23 mouse cellular contexts compared by ENCODE assay signal in genomic region chr12:71566371-71566770, GRCm38 (mm10).
"Had no signal": no experiment of that assay in that cellular context is flagged by ENCODE, and none has a peak within 500 bp of the region (broad histone marks: within the 10 kb centered on the region; RNA-seq: fewer than 3 reads in every experiment).

No protein-coding gene starts in this region.

- DNase-seq: gastrocnemius, postnatal 14 days; gastrocnemius, postnatal 36 days; heart, adult 18-20 months; heart, postnatal 14 days; heart, postnatal 36 days; kidney, adult 11 months; kidney, adult 2 months; kidney, adult 9 months; kidney, postnatal 14 days; kidney, postnatal 36 days; layer of hippocampus, adult 9-11 months; layer of hippocampus, postnatal 36 days had no signal

- H3K27me3 ChIP-seq: heart, embryonic 13.5 days; heart, embryonic 15.5 days; hindbrain, embryonic 13.5 days; hindbrain, embryonic 15.5 days; kidney, embryonic 15.5 days had no signal

- ATAC-seq: hindbrain, postnatal 0 days; intestine, embryonic 16.5 days had no signal

- H3K9ac ChIP-seq: heart, embryonic 13.5 days; heart, embryonic 15.5 days; hindbrain, embryonic 13.5 days; hindbrain, embryonic 15.5 days; kidney, embryonic 15.5 days; limb, embryonic 12.5 days had no signal

- H3K4me1 ChIP-seq: heart, embryonic 15.5 days had no signal

- H3K4me3 ChIP-seq: heart, embryonic 13.5 days; heart, embryonic 15.5 days; hindbrain, embryonic 13.5 days; hindbrain, embryonic 15.5 days; kidney, embryonic 15.5 days; limb, embryonic 10.5 days; limb, embryonic 12.5 days had no signal

- H3K4me2 ChIP-seq: heart, embryonic 11.5 days; heart, embryonic 13.5 days; heart, embryonic 15.5 days; hindbrain, embryonic 13.5 days; hindbrain, embryonic 15.5 days; kidney, embryonic 15.5 days; limb, embryonic 12.5 days had no signal

- H3K9me3 ChIP-seq: heart, embryonic 13.5 days; heart, embryonic 15.5 days; hindbrain, embryonic 13.5 days; hindbrain, embryonic 15.5 days; kidney, embryonic 15.5 days; limb, embryonic 10.5 days; limb, embryonic 12.5 days had no signal

- H3K36me3 ChIP-seq: heart, embryonic 13.5 days; heart, embryonic 15.5 days; hindbrain, embryonic 13.5 days; hindbrain, embryonic 15.5 days; kidney, embryonic 15.5 days; limb, embryonic 10.5 days; limb, embryonic 12.5 days had no signal

- H3K27ac ChIP-seq: heart, embryonic 13.5 days; heart, embryonic 15.5 days; hindbrain, embryonic 13.5 days; hindbrain, embryonic 15.5 days; hindbrain, postnatal 0 days; kidney, embryonic 15.5 days; kidney, postnatal 0 days; limb, embryonic 10.5 days; limb, embryonic 12.5 days had no signal
